Mouse (Mus musculus) spleen, adult 2 months (tissue): Measurements from ENCODE around the gene Prss54.

Source experiments
- CTCF ChIP-seq: fragments of 200-500 bp; IDR thresholded peaks from 2 replicates; pipeline ENCODE4 v1.5.1; 2011; ENCODE audit warnings: mild to moderate bottlenecking, inconsistent platforms; ENCODE audit not compliant: insufficient read depth, insufficient read length, insufficient replicate concordance; ENCODE audit errors: extremely low read depth
- POLR2A ChIP-seq: fragments of 200-500 bp; IDR thresholded peaks from 2 replicates; pipeline ENCODE4 v1.6.1; 2011; ENCODE audit warnings: low read depth, low read length, inconsistent platforms

DNA sequence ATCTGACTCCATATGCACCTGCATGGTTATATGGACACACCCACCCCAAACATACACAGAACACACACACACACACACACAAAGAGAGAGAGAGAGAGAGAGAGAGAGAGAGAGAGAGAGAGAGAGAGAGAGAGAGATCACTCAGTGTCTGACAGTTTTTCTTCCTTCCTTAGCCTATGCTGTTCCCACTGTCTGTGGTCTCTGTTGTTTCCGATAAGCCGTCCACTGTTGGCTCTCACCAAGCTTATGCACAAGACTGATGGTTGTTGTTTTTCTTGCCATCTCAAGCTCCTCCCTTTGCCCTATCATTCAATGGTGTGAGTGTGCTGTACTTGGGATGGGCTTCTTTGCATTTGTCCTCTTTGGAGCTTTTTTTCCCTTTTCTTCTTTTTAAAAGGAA, 20.2 kb downstream of the Prss54 start:
- TF ChIP-seq CTCF (no peak), POLR2A (no peak)
